Mouse (Mus musculus): ENCODE results near the gene Get4.

Gene Get4

DNA sequence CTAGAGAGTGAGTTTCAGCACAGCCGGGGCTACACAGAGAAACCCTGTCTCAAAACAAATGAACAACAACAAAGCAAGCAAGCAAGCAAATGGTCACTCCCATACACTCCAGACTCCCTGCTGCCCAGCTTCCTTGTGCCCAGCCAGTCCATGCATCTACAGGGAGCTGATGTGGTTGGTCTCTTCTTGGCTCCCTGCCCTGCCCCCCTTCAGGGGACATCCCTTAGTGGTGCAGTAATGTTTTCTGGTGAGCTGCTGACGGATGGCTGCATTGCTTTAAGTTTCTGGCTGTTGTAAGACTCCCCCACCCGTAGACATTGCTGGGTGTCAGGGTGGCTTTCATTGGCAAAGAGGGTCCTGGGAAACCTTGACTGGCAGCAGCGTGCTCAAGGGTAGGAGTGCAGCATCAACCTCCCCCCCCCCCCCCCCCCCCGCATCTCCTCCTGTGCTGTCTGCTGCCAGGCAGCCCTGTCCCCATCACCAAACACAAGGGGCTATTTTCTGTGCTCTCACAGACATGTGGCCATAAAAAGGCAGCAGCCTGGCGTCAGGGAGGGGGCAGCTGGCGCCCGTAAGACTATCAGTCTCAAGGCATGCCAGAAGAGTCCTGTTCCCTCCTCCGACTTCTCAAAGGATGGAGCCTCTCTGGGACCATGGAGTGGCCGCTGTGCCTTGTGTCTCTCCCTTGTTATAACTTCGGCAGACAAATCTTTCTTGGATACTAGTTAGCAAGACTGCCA lies 29.4 kb downstream of the Get4 start:
- in situ Hi-C loops (cut with MboI, MseI): loop anchor here (5.0 kb wide), 2 partner anchors 46 to 51 kb away; partner anchors contain the start of gene Adap1 (in 1 of the 2)

DNA sequence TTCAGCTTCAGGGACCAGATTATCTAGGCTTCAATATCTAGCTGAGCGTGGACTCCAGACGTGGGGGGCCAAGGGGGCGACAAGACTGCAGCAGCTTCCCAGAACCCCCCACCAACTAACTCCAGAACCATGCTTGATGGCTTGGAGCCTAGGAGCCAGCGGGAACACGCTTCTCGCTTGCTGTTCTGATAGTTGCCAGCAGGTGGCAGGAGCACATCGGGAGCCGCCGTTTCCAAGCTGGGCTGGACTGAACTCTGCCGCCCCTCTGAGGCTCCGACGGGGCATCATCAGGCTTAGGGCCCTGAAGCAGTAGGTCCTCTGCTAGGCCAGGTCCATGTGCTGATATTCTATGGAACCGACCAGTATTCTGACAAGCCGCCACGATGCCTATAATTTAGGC lies 30.1 kb downstream of the Get4 start:
- in situ Hi-C loops (cut with MboI, MseI): loop anchor here (5.0 kb wide), 2 partner anchors 45 to 50 kb away; partner anchors contain the start of gene Adap1 (in 1 of the 2)

DNA sequence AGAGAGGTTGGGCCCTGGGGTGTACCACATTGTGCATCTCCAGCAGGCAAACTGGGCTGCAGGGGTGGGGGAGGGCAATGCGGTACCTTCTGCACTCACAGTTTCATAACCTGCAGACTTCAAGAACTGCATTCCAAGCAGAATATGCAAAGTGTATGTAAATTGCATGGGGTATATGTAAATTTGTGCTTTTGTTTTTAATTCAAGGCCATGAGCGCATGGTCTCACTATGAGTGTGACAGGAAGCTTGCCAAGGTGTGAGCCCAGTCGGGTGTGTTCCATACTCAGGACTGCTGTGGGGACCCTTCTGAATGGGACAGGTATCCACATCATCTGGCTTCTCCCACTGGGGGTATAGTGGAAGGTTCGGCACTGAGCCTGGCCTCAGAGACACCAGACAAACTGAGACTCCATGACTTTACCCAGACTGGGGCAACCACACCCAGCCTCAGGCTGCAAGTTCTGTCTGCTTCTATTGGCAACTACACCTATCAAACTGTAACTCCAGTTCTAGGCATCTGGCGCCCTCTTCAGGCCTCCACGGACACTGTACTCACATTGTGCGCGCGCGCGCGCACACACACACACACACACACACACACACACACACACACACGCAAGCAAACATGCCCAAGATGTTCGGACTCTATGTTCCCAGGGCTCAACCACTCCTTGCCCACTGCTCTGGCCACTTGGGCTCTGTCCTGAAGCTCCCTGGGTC lies 31.5 kb downstream of the Get4 start:
- in situ Hi-C loops (cut with MboI, MseI): loop anchor here (5.0 kb wide), 2 partner anchors 44 to 49 kb away; partner anchors contain the start of gene Adap1 (in 1 of the 2)

DNA sequence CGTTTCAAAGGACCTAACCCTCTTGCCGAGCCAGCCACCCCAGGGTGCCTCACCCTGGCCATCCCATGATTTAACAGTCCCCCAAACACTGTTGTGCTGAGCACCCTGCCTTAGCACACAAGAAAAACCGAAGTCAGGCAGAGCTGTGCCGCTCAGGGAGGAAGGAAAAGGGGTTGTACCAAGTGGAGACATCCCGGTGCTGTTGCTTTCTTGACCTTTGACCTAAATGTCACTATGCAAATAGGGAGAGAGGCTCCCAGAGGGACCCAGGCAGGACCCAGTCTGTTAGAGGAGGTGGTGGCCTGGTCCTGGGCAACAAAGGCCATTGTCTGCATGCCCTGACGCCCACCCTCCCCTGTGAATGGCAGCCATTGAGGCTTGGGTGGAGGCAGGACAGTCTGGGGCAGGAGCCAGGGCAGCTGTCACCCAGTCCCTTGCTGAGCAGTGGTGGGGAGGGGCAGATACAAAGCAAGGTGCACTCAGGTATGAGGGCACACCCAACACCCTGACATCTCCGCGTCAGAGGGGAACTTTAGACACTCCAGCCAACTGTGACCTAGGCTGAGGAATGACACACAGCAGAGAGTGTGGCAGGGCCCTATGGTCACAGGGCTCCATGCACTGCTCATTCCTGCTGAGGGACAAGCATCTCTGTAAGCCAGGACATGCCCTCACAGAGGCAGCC lies 33.4 kb downstream of the Get4 start:
- in situ Hi-C loops (cut with MboI, MseI): no loop called here

DNA sequence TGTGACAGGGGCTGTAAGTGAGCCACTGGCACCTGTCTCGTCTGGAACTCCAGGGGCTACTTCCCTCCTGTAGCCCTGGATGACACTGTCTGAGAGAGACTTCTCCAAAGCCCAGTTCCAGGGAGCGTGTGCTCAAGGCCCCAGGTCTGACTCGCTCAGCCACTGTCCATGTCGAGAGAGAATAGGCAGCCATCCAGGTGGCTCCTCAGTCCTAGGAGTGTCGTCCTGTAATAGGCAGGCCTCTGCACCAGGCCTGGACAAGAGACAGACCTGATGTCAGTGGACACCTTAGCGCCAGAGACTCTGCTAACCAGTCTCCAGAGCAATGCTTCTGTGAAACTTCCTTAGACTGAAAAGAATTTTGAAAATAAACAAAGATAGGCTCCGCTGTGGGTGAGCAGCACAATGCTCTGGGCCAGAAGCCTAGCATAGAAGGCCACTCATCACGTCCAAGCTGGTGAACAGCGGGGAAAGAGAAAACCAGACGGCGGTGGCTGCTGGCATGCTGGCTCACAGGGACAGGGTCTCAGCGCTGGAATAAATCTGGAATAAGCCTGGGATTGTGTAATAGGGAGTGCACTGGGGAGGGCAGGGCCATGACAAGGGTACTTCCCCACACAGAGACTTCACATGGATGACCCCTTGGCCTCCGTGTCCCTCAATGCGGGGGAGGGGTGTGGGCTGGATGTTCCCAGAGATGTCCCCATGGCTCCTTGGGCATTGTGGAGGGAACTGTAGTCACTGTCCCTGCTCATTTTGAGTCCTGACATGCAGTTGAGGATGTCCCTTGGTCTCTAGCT lies 34.2 kb downstream of the Get4 start:
- in situ Hi-C loops (cut with MboI, MseI): no loop called here

DNA sequence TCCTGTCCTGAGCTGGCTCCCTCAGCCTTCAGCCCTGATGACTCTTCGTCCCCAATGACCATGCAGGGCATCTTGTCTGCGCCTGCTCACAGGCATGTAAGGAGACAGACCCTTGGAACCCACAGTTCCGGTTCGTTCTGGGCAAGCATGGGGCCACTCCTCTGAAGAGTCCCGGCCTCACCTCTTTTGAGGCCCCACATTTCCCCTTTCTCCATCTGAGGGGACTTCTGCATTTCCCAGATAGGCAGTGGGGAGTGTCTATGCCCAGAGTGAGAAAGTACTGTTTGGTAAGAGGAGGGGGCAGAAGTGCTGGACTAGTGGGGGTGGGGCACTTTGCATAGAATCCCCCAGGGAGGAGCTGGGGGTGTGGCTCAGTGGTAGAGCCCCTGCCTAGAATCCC lies 35.0 kb downstream of the Get4 start:
- in situ Hi-C loops (cut with MboI, MseI): no loop called here

DNA sequence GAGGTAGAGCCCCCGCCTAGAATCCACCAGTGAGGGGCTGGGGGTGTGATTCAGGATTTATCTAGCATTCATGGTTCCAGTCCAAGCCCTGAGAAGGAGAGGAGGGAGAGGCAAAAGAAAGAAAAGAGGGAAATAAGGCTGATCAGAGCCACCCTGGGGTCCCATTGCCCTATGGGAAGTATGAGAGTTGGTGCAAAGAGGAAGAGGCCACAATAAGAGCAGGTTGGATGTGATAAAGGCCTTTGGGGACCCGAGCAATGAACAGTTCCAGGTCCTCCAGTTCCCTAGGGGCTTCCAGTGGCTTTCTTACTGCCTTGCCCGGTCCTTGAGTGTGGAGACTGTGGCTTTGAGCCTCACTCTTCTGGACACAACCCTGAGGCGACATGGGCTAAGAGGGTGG lies 35.7 kb downstream of the Get4 start:
- in situ Hi-C loops (cut with MboI, MseI): no loop called here

DNA sequence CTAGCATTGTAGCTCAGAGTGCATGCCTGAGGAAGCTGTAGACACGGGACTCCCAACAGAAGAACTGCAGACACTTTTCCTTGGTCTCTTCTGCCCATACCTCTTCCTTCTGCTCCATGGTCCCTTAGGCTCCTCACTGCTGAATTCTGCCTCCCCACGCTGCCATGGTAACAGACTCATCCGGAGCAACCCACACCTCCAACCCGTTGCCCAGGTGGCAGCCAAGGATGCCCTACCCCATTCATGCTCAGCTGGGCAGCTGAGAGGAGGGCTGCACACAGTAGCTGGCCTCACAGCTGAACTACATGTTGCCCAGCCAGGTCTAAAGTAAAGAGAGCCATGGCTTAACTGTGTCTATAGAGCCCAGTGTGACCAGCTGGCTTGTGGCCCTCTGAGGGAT lies 36.5 kb downstream of the Get4 start:
- in situ Hi-C loops (cut with MboI, MseI): no loop called here

DNA sequence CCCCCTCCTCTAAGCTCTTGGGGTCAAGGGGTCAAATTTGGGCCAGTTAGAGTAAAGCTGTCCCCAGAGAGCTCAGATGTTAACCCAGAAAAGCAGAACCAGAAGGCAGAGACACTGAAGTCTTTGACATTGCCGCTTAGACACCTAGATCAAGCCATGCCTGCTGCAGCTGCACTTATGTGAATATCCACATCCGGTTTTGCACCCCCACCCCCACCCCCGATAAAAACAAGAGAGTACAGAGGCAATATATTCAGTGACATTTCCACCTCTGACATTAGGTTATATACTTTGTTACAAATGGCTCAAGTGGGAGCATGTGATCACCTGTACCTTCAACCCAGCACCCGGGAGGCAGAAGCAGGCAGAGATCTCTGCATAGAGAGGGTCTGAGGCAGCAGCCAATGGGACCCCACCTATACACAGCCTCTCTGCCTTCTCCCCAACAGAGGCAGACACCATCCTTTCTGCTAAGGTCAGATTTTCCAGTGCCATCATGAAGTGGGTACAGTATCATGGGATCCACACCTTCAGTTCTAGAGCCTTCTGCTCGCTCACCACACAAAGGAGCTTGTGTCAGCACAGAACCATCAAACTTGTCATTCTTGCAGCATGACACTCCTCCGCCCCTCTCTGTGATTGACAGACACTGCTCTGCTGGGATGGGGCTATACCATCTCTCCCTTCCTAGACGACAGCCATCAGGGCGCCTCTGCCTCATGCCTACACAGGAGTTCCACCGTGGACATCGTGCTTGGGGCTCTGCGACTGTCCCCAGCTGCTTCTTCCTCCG lies 38.5 kb downstream of the Get4 start:
- in situ Hi-C loops (cut with MboI, MseI): no loop called here

DNA sequence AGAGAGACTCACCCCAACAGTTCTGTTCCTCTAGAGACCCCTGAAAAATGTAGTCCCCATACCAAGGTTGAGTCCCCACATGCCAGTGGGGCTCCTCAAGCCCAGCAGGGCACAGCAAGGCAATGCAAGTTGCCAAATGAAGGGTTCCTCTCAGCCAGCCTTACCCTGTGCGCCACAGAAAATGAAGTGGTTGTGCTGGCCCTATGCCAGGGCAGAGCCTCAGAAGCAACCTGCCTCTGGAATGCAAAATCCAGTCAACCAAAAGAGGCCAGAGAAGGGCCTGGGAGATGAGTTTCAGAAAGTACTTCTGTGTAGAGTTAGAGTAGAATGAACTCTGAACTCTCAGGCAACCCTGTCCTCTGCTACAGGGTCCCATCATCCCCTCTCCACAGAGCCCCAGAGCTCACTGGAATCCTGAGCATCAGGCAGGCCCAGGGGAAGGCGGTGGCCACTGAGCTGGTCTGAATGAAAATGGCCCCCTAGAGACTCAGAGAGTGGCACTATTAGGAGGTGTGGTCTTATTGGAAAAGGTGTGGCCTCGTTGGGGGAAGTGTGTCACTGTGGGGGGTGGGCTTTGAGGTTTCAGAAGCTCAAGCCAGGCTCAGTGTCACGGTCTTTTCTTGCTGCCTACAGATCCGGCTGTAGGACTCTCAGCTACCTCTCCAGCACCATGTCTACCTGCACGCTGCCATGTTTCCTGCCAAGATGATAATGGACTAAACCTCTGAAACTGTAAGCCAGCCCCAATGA lies 39.9 kb downstream of the Get4 start:
- in situ Hi-C loops (cut with MboI, MseI): no loop called here

DNA sequence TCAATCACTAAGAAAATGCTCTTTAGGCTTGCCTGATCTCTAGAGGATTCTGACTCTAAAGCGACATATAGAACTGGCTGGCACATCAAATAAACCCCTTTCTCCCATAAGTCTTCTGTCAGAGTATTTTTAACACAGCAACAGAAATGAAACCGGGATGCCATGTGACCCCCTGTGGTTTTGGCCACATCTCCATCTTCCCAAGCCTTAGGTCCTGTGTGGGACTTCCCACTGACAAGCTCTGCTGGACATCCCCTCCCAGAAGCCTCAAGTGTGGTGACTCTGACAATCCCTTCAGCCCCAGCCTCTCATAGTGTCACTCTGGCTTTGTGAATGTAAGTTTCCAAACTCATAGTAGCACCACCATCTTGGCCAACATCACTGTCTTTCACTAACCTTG lies 42.0 kb downstream of the Get4 start:
- in situ Hi-C loops (cut with MboI, MseI): no loop called here

DNA sequence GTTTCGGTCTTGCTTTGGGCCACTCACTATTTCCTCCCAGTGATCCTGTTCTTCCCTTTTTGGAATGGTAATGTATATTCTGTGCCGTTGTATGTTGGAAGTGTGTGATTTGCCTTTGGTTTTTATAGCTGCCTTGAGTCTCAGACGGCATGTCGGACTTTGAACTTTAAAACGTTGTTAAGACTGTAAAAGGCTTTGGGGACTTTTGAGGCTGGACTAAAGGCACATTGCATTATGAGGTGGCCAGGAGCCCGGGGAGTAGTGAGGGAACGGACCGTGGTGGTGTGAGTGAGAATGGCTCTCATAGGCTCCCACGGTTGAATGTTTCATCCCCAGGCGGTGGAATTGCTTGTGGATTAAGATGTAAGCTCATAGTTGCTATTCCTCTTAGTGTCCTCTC lies 45.0 kb downstream of the Get4 start:
- in situ Hi-C loops (cut with MboI, MseI): no loop called here

DNA sequence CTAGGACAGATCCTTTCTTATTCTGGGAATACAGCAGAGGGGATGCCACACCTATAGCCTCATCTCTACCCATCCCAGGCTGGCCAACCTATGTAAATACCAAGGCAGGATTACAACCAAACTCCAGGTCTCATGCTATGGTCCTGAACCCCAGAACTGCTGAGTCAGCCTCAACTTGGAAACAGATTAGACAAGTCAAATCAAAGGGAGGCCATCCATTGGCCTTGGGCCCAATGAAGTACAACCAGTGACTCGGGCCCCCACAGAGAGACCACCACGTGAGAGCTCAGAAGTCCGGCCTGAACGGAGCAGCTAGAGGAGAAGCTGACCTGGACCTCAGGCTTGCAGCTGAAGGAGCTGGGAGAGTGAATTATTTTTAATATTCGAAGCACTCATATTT lies 45.6 kb downstream of the Get4 start:
- in situ Hi-C loops (cut with MboI, MseI): no loop called here

DNA sequence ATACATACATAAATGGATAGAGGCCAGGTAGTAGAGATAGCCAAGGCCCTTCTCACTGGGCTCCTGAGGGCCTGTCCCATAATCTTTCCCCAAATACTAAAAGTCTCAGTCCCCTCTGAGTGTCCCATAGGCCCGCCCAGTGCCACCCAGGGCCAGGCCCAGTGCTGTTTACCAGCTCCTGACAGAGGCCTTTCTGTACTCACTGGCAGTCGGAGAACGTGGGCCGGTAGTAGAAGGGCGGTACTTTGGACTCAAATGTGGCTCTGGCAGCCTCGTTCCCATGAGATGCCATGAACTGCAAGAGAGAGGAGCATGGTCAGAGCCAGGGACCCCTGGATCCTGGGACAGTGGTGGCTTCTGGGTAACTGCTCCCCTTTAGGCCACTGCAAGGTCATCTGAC lies 50.0 kb downstream of the Get4 start:
- in situ Hi-C loops (cut with MboI, MseI): no loop called here

DNA sequence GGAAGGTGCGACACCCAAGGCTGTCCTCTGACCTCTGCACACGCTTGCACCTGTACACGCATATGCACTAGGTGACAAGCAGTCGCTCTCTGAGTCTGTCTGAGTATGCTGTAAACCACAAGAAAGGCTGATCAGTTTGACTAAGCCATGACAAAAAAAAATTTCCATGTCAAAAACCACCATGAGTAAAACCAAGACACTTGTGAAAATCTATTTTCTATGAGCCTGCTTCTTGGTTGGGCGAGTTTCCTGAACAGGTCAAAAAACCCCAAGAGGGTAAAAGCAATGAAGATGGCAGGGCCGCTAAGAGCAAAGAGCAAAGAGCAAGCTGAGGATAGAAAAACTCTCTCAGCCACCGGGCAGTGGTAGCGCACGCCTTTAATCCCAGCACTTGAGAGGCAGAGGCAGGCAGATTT lies 51.5 kb downstream of the Get4 start:
- in situ Hi-C loops (cut with MboI, MseI): no loop called here

DNA sequence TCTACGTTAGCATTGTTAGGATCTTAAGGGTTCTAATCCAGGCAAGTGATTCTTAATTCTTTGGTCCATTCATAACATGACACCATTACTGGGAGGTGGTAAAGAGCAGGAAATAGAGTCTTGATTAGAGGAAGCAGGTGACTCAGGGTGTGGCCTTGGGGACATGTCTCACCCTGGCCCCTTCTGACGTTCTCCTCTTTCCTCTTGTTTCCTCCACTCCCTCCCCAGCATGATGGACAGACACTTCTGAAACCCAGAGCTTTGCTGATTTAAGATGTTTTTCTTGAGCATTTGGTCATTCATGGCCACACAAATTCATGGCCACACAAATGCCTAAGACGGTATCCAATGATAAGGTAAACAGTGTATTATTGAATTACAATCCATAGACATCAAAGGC lies 57.8 kb downstream of the Get4 start:
- in situ Hi-C loops (cut with MboI, MseI): no loop called here

DNA sequence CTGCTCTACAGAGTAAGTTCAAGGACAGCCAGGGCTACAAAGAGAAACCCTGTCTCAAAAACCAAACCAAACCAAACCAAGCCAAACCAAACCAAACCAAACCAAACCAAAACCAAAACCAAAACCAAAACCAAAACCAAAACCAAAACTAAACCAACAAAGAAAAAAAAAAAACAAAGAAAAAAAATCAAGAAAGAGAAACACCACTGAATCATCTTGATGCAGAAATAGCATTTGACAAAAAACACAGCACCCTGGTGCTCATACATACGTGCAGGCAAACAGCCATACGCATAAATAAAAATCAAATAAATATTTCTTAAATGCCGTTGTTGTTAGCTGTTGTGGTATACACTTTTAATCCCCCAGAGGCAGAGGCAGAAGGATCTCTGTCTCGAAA lies 58.4 kb downstream of the Get4 start:
- in situ Hi-C loops (cut with MboI, MseI): no loop called here

DNA sequence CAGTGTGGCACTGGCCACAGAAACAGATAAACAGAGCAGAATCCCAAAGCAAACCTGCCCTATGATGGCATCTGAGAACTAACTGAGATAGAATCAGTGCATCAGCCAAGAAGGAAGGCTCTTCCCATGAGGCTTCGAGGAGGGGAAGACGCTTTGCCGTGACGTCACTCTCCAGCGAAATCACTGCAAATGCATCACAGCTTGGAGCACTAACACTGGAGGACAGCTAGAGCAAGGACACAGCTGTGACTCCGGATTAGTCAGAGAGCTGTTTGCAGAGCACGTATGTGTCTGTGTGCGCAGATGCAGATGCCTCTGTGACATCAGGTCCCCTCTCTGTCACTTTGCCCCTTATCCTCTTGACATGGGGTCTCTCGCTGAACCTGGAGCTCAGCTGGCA lies 59.7 kb downstream of the Get4 start:
- in situ Hi-C loops (cut with MboI, MseI): no loop called here

DNA sequence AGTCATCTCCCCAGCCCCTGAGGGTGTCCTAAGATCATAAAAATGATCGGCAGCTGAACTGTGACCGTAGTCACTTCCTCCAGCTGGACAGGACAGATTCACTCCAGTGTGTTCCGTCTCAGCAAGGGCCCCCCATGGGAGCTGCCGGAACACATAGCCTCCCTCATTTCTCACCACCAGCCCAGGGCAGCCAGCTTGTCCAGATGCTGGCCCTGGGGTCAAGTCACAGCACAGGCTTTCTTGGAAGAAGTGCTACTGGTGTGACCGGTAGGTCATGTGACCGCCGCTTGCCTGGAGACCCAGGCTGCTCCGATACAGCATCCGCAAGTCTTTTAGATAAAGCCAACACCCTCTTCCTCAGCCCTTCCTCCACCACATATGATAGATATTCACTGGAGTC lies 61.4 kb downstream of the Get4 start:
- in situ Hi-C loops (cut with MboI, MseI): no loop called here

Data from T-helper 17 cell (primary cell).